Mouse (Mus musculus) heart, postnatal 14 days (tissue): Measurements from ENCODE around the gene Pdilt. TPM values are rescaled to one million over a fixed set of nuclear protein-coding genes. Genes with fewer than 3 reads are reported as not detected.
A peak's percentile ranks its signal among the peaks of the same experiment; 100 is the strongest.

ENCODE experiments used
- DNase-seq, 2 experiments: peaks; one replicate each; pipeline ENCODE4 v3.0.0; 2021 to 2022
- intact Hi-C: fragments of 180-260 bp; cut with DNase I; formaldehyde crosslinking; loops from one replicate; pipeline ENCODE4 v1.15.1; 2025
- total RNA-seq, 2 experiments: library from RNA; stranded (reverse); gene quantifications; 2 replicates each; pipeline ENCODE4 v1.2.3; 2021

Gene Pdilt
- total RNA-seq, 2 experiments from 2014 or later, result not detected

GRCm38 (mm10) chr7:119515492-119516271 is 7.6 kb downstream of the Pdilt start:
- peak; percentile 30 to 59 for DNase-seq
- intact Hi-C loops, result loop anchor here (10.0 kb wide), 2 partner anchors 501 to 751 kb away; no protein-coding TSS in a partner anchor

GRCm38 (mm10) chr7:119513056-119513455 is 10.2 kb downstream of the Pdilt start:
- peak in 1 of 2 experiments; percentile 25 for DNase-seq
- intact Hi-C loops, result loop anchor here (10.0 kb wide), 2 partner anchors 498 to 748 kb away; no protein-coding TSS in a partner anchor

- intact Hi-C loops, result loop anchor here (10.0 kb wide), 2 partner anchors 496 to 746 kb away; no protein-coding TSS in a partner anchor
These were observed 12.1 kb downstream of the Pdilt start for GRCm38 (mm10) chr7:119511143-119511542.

GRCm38 (mm10) chr7:119490041-119490780 is 33.1 kb downstream of the Pdilt start:
- DNase-seq, result no peak
- intact Hi-C loops, result no loop called here

More at GRCm38 (mm10) chr7:119511143-119511542, 12.1 kb downstream of the Pdilt start:
- no peak for DNase-seq

GRCm38 (mm10) chr7:119486683-119487082 is 36.6 kb downstream of the Pdilt start:
- DNase-seq, result no peak
- intact Hi-C loops, result no loop called here

GRCm38 (mm10) chr7:119484154-119484553 is 39.1 kb downstream of the Pdilt start:
- intact Hi-C loops, result no loop called here
- no peak for DNase-seq

GRCm38 (mm10) chr7:119479256-119479655 is 44.0 kb downstream of the Pdilt start, which contains the start of gene Umod:
Gene Umod (minus strand): TSS chr7:119479282.
- no peak for DNase-seq
- intact Hi-C loops, result no loop called here

GRCm38 (mm10) chr7:119476500-119477389 is 46.5 kb downstream of the Pdilt start:
- no peak for DNase-seq
- intact Hi-C loops, result no loop called here

- DNase-seq, result no peak
- intact Hi-C loops, result no loop called here
These were observed 64.1 kb downstream of the Pdilt start, which contains the start of gene Gp2 for GRCm38 (mm10) chr7:119459185-119459584. Gene Gp2 (minus strand): TSS chr7:119459285.

GRCm38 (mm10) chr7:119454192-119454591 is 69.1 kb downstream of the Pdilt start:
- DNase-seq, result no peak
- intact Hi-C loops, result no loop called here

GRCm38 (mm10) chr7:119443849-119444248 is 79.4 kb downstream of the Pdilt start:
- no peak for DNase-seq
- intact Hi-C loops, result no loop called here

GRCm38 (mm10) chr7:119441938-119442337 is 81.4 kb downstream of the Pdilt start:
- intact Hi-C loops, result no loop called here

More at GRCm38 (mm10) chr7:119441938-119442337, 81.4 kb downstream of the Pdilt start:
- no peak for DNase-seq

Other genes starting within 250 kb of the Pdilt start
- gene Gp2, start 64.2 kb downstream of the Pdilt start, total RNA-seq, result not detected
- gene Umod, start 44.2 kb downstream of the Pdilt start, total RNA-seq, result not detected
- 1 to 10 TPM; 2.1 to 3.8 TPM for gene Acsm5, start 4.0 kb downstream of the Pdilt start, total RNA-seq
- gene Acsm2, start 30.9 kb upstream of the Pdilt start, total RNA-seq, result not detected
- gene Acsm1, start 83.5 kb upstream of the Pdilt start, total RNA-seq, result under 1 TPM in 1 of 2 experiments, not detected in 1; 0.22 TPM
- gene Acsm4, start 166.5 kb upstream of the Pdilt start, total RNA-seq, result not detected
- 10 to 100 TPM; 13.3 to 16.4 TPM for gene Thumpd1, start 197.3 kb upstream of the Pdilt start, total RNA-seq
- 1 to 10 TPM in 1 of 2 experiments, under 1 TPM in 1; 0.10 to 1.3 TPM for gene Acsm3, start 237.4 kb upstream of the Pdilt start, total RNA-seq